Mouse (Mus musculus) fat pad, adult 2 months (tissue): Measurements from ENCODE around the gene 1700080E11Rik.
"Not testable (repeated sequence)": the region's sequence is repeated elsewhere in the genome, so short reads cannot be mapped to it uniquely, and the experiment has no call there.

Experiments used
- DNase-seq: peaks from one replicate; pipeline ENCODE4 v3.0.0-alpha.2; 2011; ENCODE audit warnings: low read depth, low spot score; ENCODE audit errors: extremely low read depth

The 1700080E11Rik gene

GRCm38 (mm10) chr9:105144992-105145391, at the start of gene 1700080E11Rik:
Gene 1700080E11Rik (minus strand): TSS chr9:105145092.
- DNase-seq, result no peak

- no peak for DNase-seq
Measured at GRCm38 (mm10) chr9:105186725-105187124, 41.8 kb upstream of the 1700080E11Rik start.

- DNase-seq, result no peak
Measured at GRCm38 (mm10) chr9:105182392-105182791, 37.5 kb upstream of the 1700080E11Rik start.

GRCm38 (mm10) chr9:105139204-105139603, 5.7 kb downstream of the 1700080E11Rik start:
- DNase-seq, result no peak

- no peak for DNase-seq
Measured at GRCm38 (mm10) chr9:105136404-105136803, 8.5 kb downstream of the 1700080E11Rik start.

GRCm38 (mm10) chr9:105134536-105134935, 10.4 kb downstream of the 1700080E11Rik start:
- DNase-seq, result no peak

GRCm38 (mm10) chr9:105132002-105132367, 12.9 kb downstream of the 1700080E11Rik start:
- DNase-seq, result no peak

- DNase-seq, result peak; percentile 8
Measured at GRCm38 (mm10) chr9:105131253-105132001, 13.5 kb downstream of the 1700080E11Rik start, which contains the start of gene Nudt16. Gene Nudt16 (minus strand): TSS chr9:105131824.

GRCm38 (mm10) chr9:105130331-105130730, 14.6 kb downstream of the 1700080E11Rik start:
- DNase-seq, result no peak

- DNase-seq, result not testable (repeated sequence)
Measured at GRCm38 (mm10) chr9:105125206-105125605, 19.7 kb downstream of the 1700080E11Rik start.

GRCm38 (mm10) chr9:105103893-105104292, 41.0 kb downstream of the 1700080E11Rik start:
- DNase-seq, result no peak

GRCm38 (mm10) chr9:105101911-105102310, 43.0 kb downstream of the 1700080E11Rik start:
- DNase-seq, result no peak

- no peak for DNase-seq
Measured at GRCm38 (mm10) chr9:105100807-105101570, 43.9 kb downstream of the 1700080E11Rik start.
